Mouse (Mus musculus): ENCODE measurements around the gene Idnk.

Gene Idnk

GRCm38 (mm10) chr13:58147760-58148159 is 9.7 kb upstream of the Idnk start:
- DNase-seq (ENCODE audit: low read depth), result no peak

GRCm38 (mm10) chr13:58148256-58148831 is 9.1 kb upstream of the Idnk start:
- peak; percentile 41 for DNase-seq (ENCODE audit: low read depth)

DNA sequence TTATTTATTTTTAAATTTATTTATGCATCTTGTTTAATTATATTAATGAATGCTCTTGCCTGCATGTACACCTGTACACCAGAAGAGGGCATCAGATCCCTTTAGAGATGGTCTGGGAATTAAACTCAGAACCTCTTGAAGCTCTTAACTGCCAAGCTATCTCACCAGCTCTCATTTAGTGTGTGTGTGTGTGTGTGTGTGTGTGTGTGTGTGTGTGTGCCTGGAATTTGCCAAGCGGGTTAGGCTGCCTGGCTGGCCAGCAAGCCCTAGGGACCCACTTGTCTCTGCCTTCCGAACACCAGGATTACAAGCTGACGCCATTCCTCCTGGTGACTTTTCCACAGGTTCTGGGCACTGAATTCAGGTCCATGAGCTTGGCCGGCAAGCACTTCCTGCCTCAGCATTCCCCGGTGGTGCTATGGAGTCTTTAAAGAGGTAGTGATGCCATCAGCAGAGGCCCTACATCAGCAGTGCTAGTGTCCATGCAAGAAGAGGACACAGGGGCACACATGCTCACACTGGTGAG is 8.4 kb upstream of the Idnk start:
- no peak for DNase-seq (ENCODE audit: low read depth)

DNA sequence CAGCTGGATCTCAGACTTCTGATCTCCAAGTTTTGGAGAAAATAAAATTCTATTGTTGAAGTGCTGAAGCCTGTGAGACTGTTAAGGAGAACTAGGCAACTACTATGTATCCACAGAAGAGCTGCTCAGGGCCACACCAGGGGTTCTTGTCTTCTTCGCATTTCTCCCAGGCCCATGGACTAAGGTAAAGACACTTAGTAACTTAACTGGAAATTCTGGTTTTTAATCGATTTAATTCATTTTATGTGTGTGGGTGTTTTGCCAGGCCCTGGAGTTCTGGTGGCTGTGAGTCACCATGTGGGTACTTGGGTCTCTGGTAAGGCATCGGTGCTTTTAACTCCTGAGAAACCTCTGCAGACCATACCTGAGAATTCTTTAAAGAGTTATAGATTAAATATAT is 7.8 kb upstream of the Idnk start:
- DNase-seq (ENCODE audit: low read depth), result no peak

- DNase-seq (ENCODE audit: low read depth), result no peak
Measured at GRCm38 (mm10) chr13:58150442-58150841, 7.0 kb upstream of the Idnk start.

GRCm38 (mm10) chr13:58156031-58156430 is 1.4 kb upstream of the Idnk start:
- DNase-seq (ENCODE audit: low read depth), result no peak

- no peak for DNase-seq (ENCODE audit: low read depth)
Measured at GRCm38 (mm10) chr13:58157036-58157435, 413 bp upstream of the Idnk start.

DNA sequence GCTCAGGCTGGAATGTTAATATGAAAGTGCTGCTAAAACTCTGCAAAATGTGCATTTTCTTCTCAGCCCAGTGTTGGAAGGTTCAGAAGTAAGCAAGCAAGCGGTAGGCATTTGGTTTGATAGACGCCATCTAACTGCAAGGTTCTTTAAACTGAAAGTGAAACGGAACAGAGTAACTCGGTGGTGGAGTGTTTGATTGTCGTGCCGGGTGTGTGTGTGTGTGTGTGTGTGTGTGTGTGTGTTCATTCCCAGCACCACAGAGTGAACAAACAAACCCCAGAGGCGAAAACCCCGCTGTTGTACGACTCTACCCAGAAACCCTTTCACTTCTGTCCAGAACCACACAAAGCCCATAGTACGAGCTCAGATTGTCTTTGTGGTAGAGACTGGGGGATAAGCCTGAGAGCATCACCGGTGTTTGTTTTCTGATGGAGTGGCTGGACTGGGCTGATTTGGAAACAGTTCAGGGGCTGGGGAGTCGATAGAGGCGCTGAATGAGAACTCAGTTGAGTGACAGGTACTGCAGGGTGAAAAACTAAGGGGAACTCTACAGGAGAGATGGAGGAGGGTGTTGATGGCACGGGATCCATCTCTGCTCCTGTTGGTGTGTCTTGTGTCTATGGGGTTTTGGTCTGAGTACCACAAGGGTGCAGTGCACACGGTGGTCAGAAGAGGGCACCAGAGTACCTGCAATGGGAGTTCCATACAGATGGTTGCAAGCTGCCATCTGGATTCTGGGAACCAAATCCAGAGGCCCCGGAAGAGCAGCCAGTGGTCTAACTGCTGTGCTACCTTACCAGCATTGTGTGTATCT is 857 bp downstream of the Idnk start:
- DNase-seq (ENCODE audit: low read depth), result peak; percentile 88

DNA sequence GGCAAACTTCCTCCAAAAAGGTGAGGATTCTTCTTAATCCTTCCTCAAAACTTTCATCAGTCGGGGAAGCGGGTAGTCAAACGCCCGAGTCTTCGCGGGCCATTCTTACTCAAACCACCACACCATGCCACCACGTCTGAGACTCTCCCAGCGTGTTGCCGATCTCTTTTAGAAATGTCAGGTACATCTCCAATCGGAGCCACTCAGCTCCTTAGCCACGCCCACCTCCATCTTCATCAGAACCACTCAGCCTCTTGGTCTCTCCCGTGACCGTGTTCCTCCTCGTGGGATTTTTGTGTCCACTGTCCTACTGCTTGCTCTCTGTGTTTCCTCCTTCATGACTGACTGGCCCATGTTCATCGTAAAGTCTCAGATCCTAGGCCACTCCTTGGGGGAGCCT is 3.3 kb downstream of the Idnk start:
- DNase-seq (ENCODE audit: low read depth), result no peak

- DNase-seq (ENCODE audit: low read depth), result no peak
Measured at GRCm38 (mm10) chr13:58163343-58163742, 5.9 kb downstream of the Idnk start.

DNA sequence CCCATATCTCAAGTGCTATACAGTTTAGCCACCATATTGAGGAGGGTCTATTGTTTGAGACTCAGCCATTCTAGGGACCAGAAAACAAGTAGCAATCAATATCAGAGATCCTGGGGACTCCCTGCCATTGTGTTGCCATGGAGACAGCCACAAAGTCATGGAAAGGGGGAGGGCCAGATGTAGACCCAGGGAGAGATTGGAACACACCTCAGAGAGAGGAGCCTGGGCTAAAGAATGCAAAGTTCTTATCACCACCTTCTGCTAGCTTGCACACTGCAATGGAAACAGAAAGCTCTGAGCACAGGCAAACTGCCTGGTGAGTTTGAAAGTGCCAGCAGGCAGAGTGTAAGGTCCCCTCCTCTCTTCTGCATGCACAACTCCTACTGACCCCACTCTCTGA is 10.7 kb downstream of the Idnk start:
- DNase-seq (ENCODE audit: low read depth), result no peak

GRCm38 (mm10) chr13:58176105-58176504 is 18.7 kb downstream of the Idnk start:
- DNase-seq (ENCODE audit: low read depth), result no peak

GRCm38 (mm10) chr13:58177511-58178208 is 20.2 kb downstream of the Idnk start:
- no peak for DNase-seq (ENCODE audit: low read depth)

DNA sequence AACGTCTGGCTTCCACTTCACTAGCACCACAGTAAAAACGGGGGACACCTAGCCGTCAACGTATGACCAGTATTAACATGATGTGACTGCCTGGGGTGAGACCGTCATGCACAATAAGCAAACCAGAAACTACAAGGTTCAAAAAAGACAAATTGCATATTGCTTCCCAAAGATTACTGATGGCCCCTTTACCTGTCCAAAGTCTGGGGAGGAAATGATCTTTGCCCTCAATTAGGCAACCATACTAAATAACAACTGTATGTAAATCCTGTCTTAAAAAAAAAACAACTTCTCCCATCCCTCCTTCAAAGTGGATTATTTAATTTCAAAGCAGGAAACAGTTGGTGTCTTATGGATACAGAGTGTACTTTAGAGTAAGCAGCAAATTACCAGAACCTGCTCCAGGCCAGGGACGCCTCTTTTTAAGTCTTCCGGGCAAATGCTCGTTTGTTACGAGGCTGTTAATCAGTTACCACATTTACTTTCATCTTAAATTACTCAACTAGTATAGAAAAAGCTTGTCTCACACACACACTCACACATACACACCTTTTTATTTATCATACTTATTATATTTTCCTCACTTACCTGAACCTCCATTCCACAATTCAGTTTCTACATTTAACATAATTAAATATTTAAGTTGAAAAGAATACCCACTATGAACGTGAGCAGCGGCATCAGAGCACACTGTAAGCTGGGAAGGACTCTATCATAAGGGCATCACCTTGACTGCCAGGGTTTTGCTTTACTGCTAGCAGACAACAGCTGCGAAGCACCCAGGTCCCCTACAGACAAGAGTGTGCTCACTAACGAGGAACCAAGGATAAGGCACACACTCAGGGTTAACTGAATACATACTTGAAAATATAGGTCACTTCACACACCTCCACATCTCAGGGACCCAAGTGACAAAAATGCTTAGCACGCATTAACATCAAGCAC is 24.4 kb downstream of the Idnk start:
- DNase-seq (ENCODE audit: low read depth), result no peak

GRCm38 (mm10) chr13:58184111-58184510 is 26.7 kb downstream of the Idnk start:
- DNase-seq (ENCODE audit: low read depth), result no peak

- no peak for DNase-seq (ENCODE audit: low read depth)
Measured at GRCm38 (mm10) chr13:58186281-58186680, 28.8 kb downstream of the Idnk start.

GRCm38 (mm10) chr13:58187751-58188150 is 30.3 kb downstream of the Idnk start:
- no peak for DNase-seq (ENCODE audit: low read depth)

DNA sequence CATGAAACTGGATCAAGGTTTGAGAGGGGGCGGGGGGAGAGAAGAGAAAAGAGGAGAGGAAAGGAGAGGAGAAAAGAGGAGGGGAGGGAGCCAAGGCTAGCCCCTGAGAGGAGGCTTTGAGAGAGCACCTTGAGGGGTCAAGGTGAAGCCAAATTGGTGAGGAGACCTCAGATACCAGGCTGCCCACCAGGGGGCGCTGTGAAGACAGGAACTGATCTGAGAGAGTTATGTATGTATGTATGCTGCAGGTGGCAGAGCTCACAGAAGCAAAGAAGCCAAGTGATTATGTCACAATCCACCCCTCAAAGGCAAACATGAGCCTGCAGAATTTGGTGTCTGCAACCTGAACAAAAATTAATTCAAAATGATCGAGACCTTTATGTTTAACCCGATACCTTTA is 31.0 kb downstream of the Idnk start:
- DNase-seq (ENCODE audit: low read depth), result peak; percentile 37

DNA sequence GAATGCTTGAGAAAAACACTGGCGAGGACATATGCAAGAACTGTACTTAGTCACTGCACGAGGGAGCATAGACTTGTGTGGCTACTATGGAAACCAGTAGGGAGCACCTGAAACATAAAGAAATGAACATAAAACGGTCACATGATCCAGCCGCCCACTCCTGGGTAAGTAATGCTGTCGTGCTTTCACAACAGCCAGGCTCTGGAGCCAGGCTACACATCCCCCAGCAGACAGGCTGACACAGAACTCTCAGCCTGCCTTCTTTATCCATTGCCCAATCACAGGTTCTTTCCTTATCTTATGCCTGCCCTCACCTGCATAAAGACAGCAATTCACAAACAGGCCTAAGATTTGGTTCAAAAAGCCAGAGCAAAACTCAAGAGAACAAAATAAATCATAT is 32.0 kb downstream of the Idnk start:
- no peak for DNase-seq (ENCODE audit: low read depth)

- no peak for DNase-seq (ENCODE audit: low read depth)
Measured at GRCm38 (mm10) chr13:58191516-58191915, 34.1 kb downstream of the Idnk start.

DNA sequence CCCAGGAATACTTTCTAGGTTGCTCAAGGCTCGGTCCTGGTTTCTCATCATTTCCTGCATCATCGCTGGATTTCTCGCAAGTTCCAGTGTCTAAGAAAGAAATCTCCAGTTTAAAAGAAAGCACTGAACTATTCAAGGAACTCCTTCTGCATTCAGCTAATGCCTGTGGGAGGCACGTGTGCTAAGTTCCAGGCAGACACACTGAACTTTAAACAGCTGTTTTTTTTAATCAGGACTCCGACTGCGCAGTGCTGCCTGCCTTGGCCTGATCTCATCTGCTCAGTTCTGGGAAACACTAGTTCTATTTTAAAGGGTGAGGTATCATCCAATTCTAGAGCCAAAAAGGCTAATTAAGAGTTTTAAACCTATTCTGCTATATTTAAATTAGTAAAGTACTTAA is 34.7 kb downstream of the Idnk start:
- no peak for DNase-seq (ENCODE audit: low read depth)

DNA sequence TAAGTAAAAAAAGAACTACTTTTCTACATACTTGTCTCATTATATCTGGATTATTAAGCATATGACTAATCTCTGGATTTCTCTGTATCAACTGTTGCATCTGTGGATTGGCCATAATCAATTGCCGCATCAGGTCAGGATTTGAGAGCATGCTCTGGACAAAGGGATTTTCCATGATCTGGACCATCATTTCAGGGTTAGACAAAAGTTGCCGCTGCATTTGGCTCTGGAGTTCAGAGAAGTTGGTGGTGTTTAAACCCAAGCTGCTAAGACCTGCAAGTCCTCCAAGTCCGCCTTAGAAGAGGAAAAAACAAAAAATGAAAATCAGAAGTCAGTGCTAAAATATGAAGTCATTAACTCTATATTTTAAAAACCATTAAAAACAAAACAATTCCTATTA is 35.8 kb downstream of the Idnk start:
- DNase-seq (ENCODE audit: low read depth), result no peak
